Mouse (Mus musculus) kidney, postnatal 10 days (tissue): ENCODE data around the gene En2.

Experiments
- DNase-seq: peaks from one replicate; pipeline ENCODE4 v3.0.0; 2021; ENCODE audit warnings: mixed read lengths

Gene En2

GRCm38 (mm10) chr5:28191201-28192098 lies 26.0 kb downstream of the En2 start:
- no peak for DNase-seq

DNA sequence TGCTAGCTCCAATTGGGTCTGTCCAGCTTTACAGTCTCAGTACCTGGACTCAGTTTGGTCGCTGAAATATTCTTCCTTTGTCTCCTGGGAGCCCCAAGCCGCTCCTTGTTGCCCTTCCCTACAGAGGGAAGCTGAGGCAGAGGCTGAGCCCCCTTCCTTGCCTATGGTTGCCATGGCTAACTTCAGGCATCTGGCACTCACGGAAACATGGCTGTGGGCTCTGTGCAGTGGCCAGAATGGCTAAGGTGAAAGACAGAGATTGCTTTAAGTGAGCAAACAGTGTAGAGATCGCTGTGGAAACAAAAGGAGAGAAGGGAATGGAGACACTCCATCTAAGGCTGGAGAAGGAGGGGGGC lies 26.6 kb downstream of the En2 start:
- DNase-seq = no peak

DNA sequence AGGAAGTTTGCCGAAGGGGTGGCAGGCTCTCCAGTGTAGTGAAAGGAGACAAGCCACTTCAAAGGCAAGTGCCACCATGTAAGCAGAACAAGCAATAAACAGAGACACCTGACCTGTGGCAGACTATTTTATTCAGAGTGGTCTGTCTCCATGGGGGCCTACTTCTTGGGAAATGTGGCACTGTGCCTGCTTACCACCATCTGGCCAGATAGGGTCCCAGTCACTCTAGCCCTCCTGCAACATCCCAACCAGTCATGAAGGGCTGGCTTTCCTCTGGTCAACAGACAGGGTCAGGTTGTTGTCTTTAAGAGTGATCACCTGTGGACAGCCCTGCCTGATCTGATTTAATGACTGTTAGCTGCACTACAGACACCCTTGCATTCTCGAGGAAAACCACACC lies 30.0 kb downstream of the En2 start:
- DNase-seq = no peak

DNA sequence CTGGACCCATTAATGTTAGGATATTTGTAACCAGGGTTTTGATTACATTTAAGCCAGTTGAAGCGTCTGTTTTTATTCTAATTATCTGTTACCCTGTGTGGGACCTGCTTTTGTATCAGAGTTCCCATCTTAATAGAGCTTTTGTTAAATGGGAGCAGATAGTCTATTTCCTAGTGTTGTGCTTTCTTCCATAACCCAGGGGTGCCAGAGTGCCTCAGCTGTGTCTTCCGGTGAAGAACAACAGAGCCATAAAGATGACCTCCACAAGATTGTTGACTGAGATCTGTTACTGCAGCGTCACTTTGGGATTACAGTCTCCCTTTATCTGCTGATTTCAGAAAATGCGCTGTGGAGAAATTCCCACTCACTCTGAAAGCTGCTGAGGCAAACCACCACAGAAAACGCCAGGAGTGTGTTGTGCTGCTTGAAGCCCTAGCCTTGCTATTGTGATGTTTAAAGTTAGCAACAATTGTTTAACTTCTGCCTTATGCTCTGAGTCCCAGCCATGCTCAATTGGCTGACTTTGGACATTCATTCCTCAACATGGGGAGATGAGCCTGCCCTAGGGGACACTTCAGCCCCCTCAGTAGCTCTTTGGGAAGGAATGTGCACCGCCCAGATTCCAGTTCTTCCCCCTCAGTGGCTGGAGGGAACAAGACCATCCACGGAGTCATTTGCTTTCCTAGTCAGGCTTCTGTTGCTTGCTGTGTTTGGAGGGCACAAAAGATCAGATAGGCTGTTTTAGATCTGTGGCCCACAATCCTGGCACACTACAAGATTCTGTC lies 33.8 kb downstream of the En2 start:
- no peak for DNase-seq

- DNase-seq = no peak
Measured at GRCm38 (mm10) chr5:28203086-28203485, 37.6 kb downstream of the En2 start.

GRCm38 (mm10) chr5:28204678-28205077 lies 39.2 kb downstream of the En2 start:
- no peak for DNase-seq

DNA sequence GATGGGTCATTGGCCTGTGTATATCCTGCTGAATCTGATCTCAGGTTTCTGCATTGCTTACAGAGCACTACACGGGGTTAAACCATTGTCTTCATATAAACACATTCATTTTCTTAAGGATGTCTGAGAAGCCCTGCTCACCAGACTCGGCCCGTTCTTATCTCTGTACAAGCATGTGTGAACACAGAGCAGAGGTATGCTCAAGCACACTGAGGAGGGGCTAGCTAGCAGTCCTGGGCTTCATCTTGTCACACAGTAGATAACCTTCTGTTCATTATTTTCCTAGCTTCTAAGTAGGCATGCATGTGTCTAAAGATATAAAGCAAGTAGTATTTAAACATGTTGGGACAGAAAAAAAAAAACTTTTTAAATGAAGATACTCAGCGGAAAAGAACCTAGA lies 41.0 kb downstream of the En2 start:
- no peak for DNase-seq

DNA sequence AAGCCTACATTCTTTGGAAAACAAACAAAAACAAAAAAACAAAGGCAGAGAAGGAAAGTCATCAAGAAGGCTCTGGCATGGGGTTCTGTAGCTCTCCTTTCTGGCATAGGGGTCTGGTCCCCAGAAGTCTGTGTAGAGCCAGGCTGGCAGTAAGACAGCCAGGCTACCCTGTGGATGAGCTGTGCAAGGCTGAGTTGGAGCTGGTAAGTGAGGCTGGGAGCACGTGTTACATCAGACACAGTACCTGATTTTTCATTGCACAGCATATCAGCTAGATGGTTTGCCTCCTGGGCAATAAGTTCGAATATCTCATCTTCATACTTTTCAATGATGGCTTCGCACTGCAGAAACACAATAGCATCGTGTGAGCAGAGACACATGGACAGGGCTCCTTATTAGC lies 41.5 kb downstream of the En2 start:
- no peak for DNase-seq

DNA sequence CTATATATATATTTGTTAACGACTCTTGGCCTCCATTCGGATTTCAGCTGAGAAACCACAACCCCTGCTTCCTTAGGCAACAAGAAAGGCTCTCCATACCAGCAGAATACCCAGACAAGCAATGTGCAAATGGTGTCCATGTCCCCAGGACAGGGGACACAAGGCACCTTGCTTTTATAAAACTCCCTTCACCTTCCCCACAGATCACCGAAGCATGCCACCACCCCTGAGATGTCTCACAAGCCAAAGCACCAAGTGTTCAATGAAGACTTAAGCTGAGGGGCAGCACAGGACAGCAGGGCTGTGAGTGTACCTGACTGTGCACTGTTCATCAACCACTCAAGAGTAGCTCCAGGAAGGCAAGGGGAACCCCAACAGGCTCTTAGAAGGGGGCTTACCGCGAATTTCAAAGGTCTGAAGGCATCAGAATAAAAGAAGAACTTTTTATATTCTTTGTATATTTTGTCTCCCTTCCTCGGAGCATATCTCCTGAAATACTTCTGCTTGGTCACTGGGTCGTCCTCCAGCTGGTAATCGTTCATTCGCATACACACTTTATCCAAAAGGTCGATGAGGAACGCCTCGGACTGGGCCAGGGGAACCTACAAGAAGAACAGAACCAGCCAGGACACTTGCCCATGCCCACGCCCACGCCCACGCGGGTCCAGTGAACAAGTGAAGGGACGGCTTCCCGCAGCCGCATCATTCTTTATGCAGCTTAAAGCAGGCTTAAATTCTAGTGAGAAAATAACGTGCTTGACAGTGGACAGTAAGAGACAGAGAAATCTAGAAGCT lies 43.4 kb downstream of the En2 start:
- DNase-seq = no peak

DNA sequence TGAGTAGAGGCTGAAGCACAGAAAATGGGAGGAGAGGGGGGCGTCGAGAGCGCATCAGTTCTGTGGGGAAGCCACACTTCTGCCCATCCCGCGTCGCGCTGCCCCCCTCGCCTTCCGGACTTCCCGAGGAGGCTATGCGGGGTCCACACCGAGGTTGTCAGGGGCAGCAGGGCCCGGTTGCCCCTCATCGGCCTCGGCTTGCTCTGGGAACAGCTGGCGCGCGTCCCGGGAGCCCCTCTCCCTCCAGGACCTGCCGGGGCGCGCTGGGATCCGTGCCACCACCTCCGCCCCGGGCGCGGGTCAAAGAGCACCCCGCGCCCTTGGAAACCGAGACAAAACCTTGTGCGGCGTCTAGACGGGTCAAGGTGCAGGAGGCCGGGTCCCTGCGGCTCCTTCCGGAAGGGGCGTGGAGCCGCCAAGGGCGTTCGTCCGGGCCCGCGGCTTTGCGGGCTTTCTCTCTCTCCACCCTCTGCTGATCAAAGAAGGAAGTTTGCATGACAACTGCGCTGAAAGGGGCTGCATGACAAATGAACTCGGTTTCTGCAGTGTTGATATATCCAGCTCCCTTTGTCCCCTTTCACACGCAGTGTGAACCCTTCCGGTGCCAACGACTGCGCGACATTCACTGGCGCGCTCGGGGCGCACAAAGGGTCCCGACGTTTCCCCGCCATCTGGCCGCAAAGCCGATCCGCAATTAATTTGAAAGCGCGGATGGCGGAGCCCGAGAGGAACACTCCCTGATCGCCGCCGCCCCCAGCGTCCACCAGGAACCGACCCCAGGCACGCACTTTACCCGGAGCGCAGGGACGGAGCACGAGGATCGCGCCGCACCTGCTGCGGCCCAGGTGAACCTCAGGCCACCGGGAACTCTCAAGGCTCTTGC lies 44.3 kb downstream of the En2 start:
- DNase-seq = peak; percentile 12

GRCm38 (mm10) chr5:28210591-28211550 lies 45.4 kb downstream of the En2 start:
- no peak for DNase-seq

GRCm38 (mm10) chr5:28211651-28212310 lies 46.3 kb downstream of the En2 start:
- no peak for DNase-seq

DNA sequence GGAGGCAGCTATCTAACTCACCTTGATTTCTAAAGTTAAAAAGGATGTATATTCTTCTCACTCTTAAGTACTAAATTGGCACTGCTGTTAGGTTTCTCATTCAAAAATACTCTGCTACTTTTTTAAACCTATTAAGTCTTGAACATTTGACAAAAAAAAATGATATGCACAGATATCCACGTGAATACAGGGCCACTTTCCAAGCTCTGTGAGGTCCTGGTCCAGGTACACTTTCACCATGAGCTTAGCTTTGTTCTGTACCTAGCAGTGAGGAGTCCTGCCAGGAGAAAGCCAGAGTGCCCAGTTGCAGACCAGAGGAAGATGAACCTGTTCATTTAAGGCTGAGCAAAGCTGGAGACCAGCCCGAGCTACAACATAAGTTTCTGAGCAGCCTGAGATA lies 47.9 kb downstream of the En2 start:
- DNase-seq = no peak

GRCm38 (mm10) chr5:28219596-28219995 lies 54.1 kb downstream of the En2 start:
- no peak for DNase-seq
